Mouse (Mus musculus) G1E (cell line): ENCODE measurements around the gene Trank1.

Source experiments
- CTCF ChIP-seq: IDR thresholded peaks from 2 replicates; pipeline ENCODE4 v1.5.1; 2012; ENCODE audit warnings: low read depth, low read length, inconsistent platforms, mixed read lengths
- GATA1 ChIP-seq: IDR thresholded peaks from 2 replicates; pipeline ENCODE4 v1.6.1; 2012; ENCODE audit warnings: borderline replicate concordance, low read length, inconsistent platforms, mixed read lengths
- GATA2 ChIP-seq: IDR thresholded peaks from 2 replicates; pipeline ENCODE4 v1.6.1; 2012; ENCODE audit warnings: low read depth, low read length, inconsistent platforms, borderline replicate concordance
- TAL1 ChIP-seq: conservative IDR thresholded peaks from 2 replicates; pipeline ENCODE4 v1.6.1; 2012; ENCODE audit warnings: low read depth, low read length, inconsistent platforms, mixed read lengths

- TF ChIP-seq CTCF, result no peak
- no peak for TF ChIP-seq GATA2
- TF ChIP-seq TAL1, result no peak
- no peak for TF ChIP-seq GATA1
Measured at GRCm38 (mm10) chr9:111428698-111429362, 117.3 kb downstream of the Trank1 start.
